In the genomic region with DNA sequence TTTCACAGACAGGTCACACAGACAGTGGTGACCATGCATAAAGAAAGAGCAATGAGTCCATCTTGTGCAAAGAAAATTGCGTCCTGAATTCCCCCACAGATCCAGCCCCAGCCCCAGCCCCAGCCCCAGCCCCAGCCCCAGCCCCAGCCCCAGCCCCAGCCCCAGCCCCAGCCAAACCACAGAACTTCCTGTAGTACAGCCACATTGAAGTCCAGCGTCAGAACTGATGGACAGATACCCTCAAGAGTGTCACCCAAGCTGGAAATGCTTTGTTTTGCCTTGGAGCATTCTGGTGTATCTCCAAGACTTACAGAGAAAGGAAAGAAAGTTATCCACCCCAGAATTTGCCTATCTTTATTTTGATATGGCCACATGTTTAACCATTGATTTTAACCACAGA, we compare ENCODE assay signal across 20 mouse cellular contexts. TPM values are rescaled to one million over a fixed set of nuclear protein-coding genes. Genes with fewer than 3 reads are reported as not detected.
A peak's percentile ranks its signal among the peaks of the same experiment; 100 is the strongest.
DNase-seq lines count a peak whose midpoint lies in the region; ATAC-seq and TF ChIP-seq lines count a peak whose summit lies in the region.
"Had no signal": no experiment of that assay in that cellular context is flagged by ENCODE, and none has a peak within 500 bp of the region (broad histone marks: within the 10 kb centered on the region; RNA-seq: fewer than 3 reads in every experiment).

No protein-coding gene starts in this region.

- ATAC-seq in liver, embryonic 15.5 days (ENCODE audit: insufficient read depth), result no peak
- no peak for ATAC-seq in liver, embryonic 11.5 days (replicated peaks; ENCODE audit: low FRiP score)
- ATAC-seq in common myeloid progenitor, adult 5-6 weeks (replicated peaks; ENCODE audit: low read depth, poor library complexity, severe bottlenecking), result 0 out of 2 replicates have a peak, but pooled peaks have one; percentile 17
- 0 out of 2 replicates have a peak, but pooled peaks have one; percentile 25 for ATAC-seq in megakaryocyte, adult 5-6 weeks (ENCODE audit: poor library complexity, severe bottlenecking)
- ATAC-seq in cerebellum, adult (ENCODE audit: insufficient number of reproducible peaks, low FRiP score, low TSS enrichment), result no peak
- ATAC-seq: forebrain, embryonic 15.5 days had no signal

- no peak for TF ChIP-seq CTCF in gastrocnemius, adult 2 months (IDR thresholded peaks at IDR 0.05)

- 16% methylated on average over 2 of the region's 2 CpGs for WGBS in liver, embryonic 15.5 days (ENCODE audit: insufficient replicate concordance)
- WGBS in liver, embryonic 11.5 days, result 44% methylated on average over 2 of the region's 2 CpGs

- DNase-seq in gastrocnemius, adult 2 months, result no peak
- DNase-seq in gastrocnemius, adult 18-20 months (ENCODE audit: low spot score), result no peak
- DNase-seq in liver, embryonic 11.5 days (ENCODE audit: low spot score), result no peak
- DNase-seq in left cerebral cortex, postnatal 14 days (ENCODE audit: low spot score in 2 of 2), result no peak
- DNase-seq: adrenal gland, postnatal 10 days; cerebellum, adult 2 months; cerebellum, postnatal 10 days; embryo, embryonic 11 days; gastrocnemius, postnatal 14 days had no signal

- no peak overlapping the region for H3K4me2 ChIP-seq in liver, embryonic 15.5 days
- no peak overlapping the region for H3K4me2 ChIP-seq in liver, embryonic 11.5 days
- H3K4me2 ChIP-seq: embryonic facial prominence, embryonic 15.5 days; forebrain, embryonic 15.5 days; hindbrain, embryonic 15.5 days had no signal

- no peak overlapping the region for H3K27ac ChIP-seq in gastrocnemius, adult 2 months
- 0 out of 2 replicates have a peak overlapping the region, but pooled peaks have one; percentile 45 for H3K27ac ChIP-seq in liver, embryonic 15.5 days (replicated peaks)
- no peak overlapping the region for H3K27ac ChIP-seq in liver, embryonic 11.5 days (ENCODE audit: low read depth, low read length)
- H3K27ac ChIP-seq: embryonic facial prominence, embryonic 15.5 days; forebrain, embryonic 15.5 days; heart, embryonic 10.5 days; hindbrain, embryonic 10.5 days; hindbrain, embryonic 15.5 days had no signal

- no peaks in the 10 kb centered on the region for H3K27me3 ChIP-seq in liver, embryonic 15.5 days
- H3K27me3 ChIP-seq in liver, embryonic 11.5 days (replicated peaks; ENCODE audit: control insufficient read depth, insufficient read depth, low read length), result no peaks in the 10 kb centered on the region
- H3K27me3 ChIP-seq: embryonic facial prominence, embryonic 15.5 days; forebrain, embryonic 15.5 days; hindbrain, embryonic 15.5 days had no signal

- H3K4me1 ChIP-seq in liver, embryonic 15.5 days (replicated peaks), result no peaks in the 10 kb centered on the region
- no peaks in the 10 kb centered on the region for H3K4me1 ChIP-seq in liver, embryonic 11.5 days (replicated peaks; ENCODE audit: control insufficient read depth, insufficient read depth, low read length)
- H3K4me1 ChIP-seq: embryonic facial prominence, embryonic 15.5 days; forebrain, embryonic 15.5 days; heart, embryonic 10.5 days; hindbrain, embryonic 10.5 days; hindbrain, embryonic 15.5 days had no signal

- H3K36me3 ChIP-seq in liver, embryonic 15.5 days (replicated peaks), result no peaks in the 10 kb centered on the region
- H3K36me3 ChIP-seq in liver, embryonic 11.5 days (ENCODE audit: control insufficient read depth, insufficient read depth, low read length), result no peaks in the 10 kb centered on the region
- H3K36me3 ChIP-seq: embryonic facial prominence, embryonic 15.5 days; forebrain, embryonic 15.5 days; heart, embryonic 10.5 days; hindbrain, embryonic 10.5 days; hindbrain, embryonic 15.5 days had no signal

- H3K4me3 ChIP-seq in gastrocnemius, adult 2 months, result peak overlapping the region; percentile 26
- H3K4me3 ChIP-seq in liver, embryonic 15.5 days (replicated peaks), result no peak overlapping the region
- H3K4me3 ChIP-seq in liver, embryonic 11.5 days (ENCODE audit: low read depth, low read length), result no peak overlapping the region
- H3K4me3 ChIP-seq: embryonic facial prominence, embryonic 15.5 days; erythroblast, embryonic 14.5 days; forebrain, embryonic 15.5 days; heart, embryonic 10.5 days; hindbrain, embryonic 10.5 days; hindbrain, embryonic 15.5 days had no signal

- intact Hi-C loops in gastrocnemius, adult 2 months (cut with DNase I), result no loop called here
- intact Hi-C loops in left cerebral cortex, postnatal 14 days (cut with DNase I), result no loop called here

- H3K9me3 ChIP-seq in liver, embryonic 15.5 days (replicated peaks), result no peaks in the 10 kb centered on the region
- no peaks in the 10 kb centered on the region for H3K9me3 ChIP-seq in liver, embryonic 11.5 days (ENCODE audit: control insufficient read depth, low read length)
- H3K9me3 ChIP-seq: embryonic facial prominence, embryonic 15.5 days; forebrain, embryonic 15.5 days; heart, embryonic 10.5 days; hindbrain, embryonic 10.5 days; hindbrain, embryonic 15.5 days had no signal

- no peak overlapping the region for H3K9ac ChIP-seq in liver, embryonic 15.5 days
- no peak overlapping the region for H3K9ac ChIP-seq in liver, embryonic 11.5 days (ENCODE audit: low read depth, low read length)
- H3K9ac ChIP-seq: embryonic facial prominence, embryonic 15.5 days; forebrain, embryonic 15.5 days; hindbrain, embryonic 15.5 days had no signal

RNA-seq across cellular contexts. Expression of a gene that starts 0.4 kb away (rescaled TPM):
- total RNA-seq in gastrocnemius, adult 2 months (2021), result 10 to 100 TPM in 1 of 2 experiments, 1 to 10 TPM in 1; 6.9 to 11.2 TPM
- total RNA-seq in gastrocnemius, adult 18-20 months (2021), result 1 to 10 TPM; 5.5 to 8.4 TPM
- polyA plus RNA-seq in liver, embryonic 15.5 days (2015; fragmentation: Nextera tagmentation; extraction: Ambion mirVana), result 17.1 and 17.2 TPM in 2 replicates
- polyA plus RNA-seq in liver, embryonic 11.5 days (2014; fragmentation: Nextera tagmentation; extraction: Ambion mirVana), result 7.9 and 10.1 TPM in 2 replicates
- total RNA-seq in common myeloid progenitor, adult 5-6 weeks (2017), result 107 and 112 TPM in 2 replicates
- 915 and 932 TPM in 2 replicates for total RNA-seq in megakaryocyte, adult 5-6 weeks (2015)
- 1,582 and 1,657 TPM in 2 replicates for total RNA-seq in megakaryocyte, adult 5-6 weeks (2017)
- total RNA-seq in left cerebral cortex, postnatal 14 days (2021), result 1 to 10 TPM; 3.7 to 4.9 TPM
- total RNA-seq: MEL had no signal

Comparison
In these comparisons a context has a peak if more than half of its experiments do, and no peak if none do; other contexts are left out.
1. ATAC-seq: peak in common myeloid progenitor, adult 5-6 weeks (single experiment) and megakaryocyte, adult 5-6 weeks (single experiment); none in liver, embryonic 15.5 days (single experiment), liver, embryonic 11.5 days (single experiment) and cerebellum, adult (single experiment).